Mouse (Mus musculus) forebrain, embryonic 14.5 days (tissue): ENCODE data around the gene Mcm9. TPM values are rescaled to one million over a fixed set of nuclear protein-coding genes. Genes with fewer than 3 reads are reported as not detected.
"Not testable (repeated sequence)": the region's sequence is repeated elsewhere in the genome, so short reads cannot be mapped to it uniquely, and the experiment has no call there.

ENCODE experiments used
- ATAC-seq: fragments of 200-750 bp; cut with Nextera tagmentation; 2 replicates; pipeline ENCODE4 v1.8.0; 2017; ENCODE audit warnings: mild to moderate bottlenecking, moderate library complexity
- DNase-seq: peaks from one replicate; pipeline ENCODE4 v3.0.0-alpha.2; 2015; ENCODE audit warnings: low spot score
- H3K27ac ChIP-seq: fragments of 300-500 bp; sonication (generic); 2 replicates; pipeline ENCODE4 v1.5.1; 2014; ENCODE audit warnings: low read depth, mild to moderate bottlenecking, control low read depth, low read length, moderate library complexity
- H3K27me3 ChIP-seq: fragments of 300-500 bp; sonication (generic); replicated peaks from 2 replicates; pipeline ENCODE4 v1.6.1; 2014; ENCODE audit warnings: low read length, control low read depth, mixed read lengths; ENCODE audit not compliant: control insufficient read depth, insufficient read depth
- H3K36me3 ChIP-seq: fragments of 300-500 bp; sonication (generic); 2 replicates; pipeline ENCODE4 v1.6.1; 2014; ENCODE audit warnings: low read length, control low read depth; ENCODE audit not compliant: control insufficient read depth, insufficient read depth
- H3K4me1 ChIP-seq: fragments of 300-500 bp; sonication (generic); 2 replicates; pipeline ENCODE4 v1.6.1; 2014; ENCODE audit warnings: antibody characterized with exemption, low read length, control low read depth; ENCODE audit not compliant: control insufficient read depth, insufficient read depth
- H3K4me2 ChIP-seq: fragments of 300-500 bp; sonication (generic); 2 replicates; pipeline ENCODE4 v1.6.1; 2014; ENCODE audit warnings: mild to moderate bottlenecking, control low read depth, low read length
- H3K4me3 ChIP-seq: fragments of 300-500 bp; sonication (generic); 2 replicates; pipeline ENCODE4 v1.5.1; 2014; ENCODE audit warnings: low read depth, low read length, control low read depth
- H3K9ac ChIP-seq: fragments of 300-500 bp; sonication (generic); 2 replicates; pipeline ENCODE4 v1.6.1; 2014; ENCODE audit warnings: mild to moderate bottlenecking, low read length, control low read depth, moderate library complexity
- H3K9me3 ChIP-seq: fragments of 300-500 bp; sonication (generic); replicated peaks from 2 replicates; pipeline ENCODE4 v1.6.1; 2016; ENCODE audit warnings: low read length, control low read depth, mixed read lengths; ENCODE audit not compliant: control insufficient read depth
- WGBS: fragments of 180-500 bp; shearing (Covaris S2); extraction: QIAGEN DNeasy Blood & Tissue Kit; methylation state at CpG from one replicate; pipeline ENCODE4 v1.1.7; 2014; 5-methylcytosine and 5-hydroxymethylcytosine counted together
- polyA plus RNA-seq: library from polyadenylated mRNA; unstranded; fragments of >200 nt; fragmentation: Nextera tagmentation; extraction: Ambion mirVana; gene quantifications from 2 replicates; pipeline ENCODE4 v1.2.1, GENCODE M21; 2014

Gene Mcm9
- 9.1 and 11.6 TPM in 2 replicates for polyA plus RNA-seq

DNA sequence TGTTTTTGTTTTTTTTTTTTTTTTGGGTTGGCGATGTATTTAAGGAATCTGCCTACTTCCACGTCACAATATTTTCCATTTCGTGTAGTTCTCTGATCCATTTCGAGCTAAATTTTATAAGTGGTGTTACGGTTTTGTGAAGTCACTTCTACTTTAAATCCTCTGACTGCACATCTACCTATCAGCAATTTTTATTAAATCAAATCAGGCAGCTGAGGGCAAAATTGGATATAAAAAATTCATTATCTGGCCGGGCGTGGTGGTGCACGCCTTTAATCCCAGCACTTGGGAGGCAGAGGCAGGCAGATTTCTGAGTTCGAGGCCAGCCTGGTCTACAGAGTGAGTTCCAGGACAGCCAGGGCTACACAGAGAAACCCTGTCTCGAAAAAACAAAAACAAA, at the start of gene Mcm9:
Mcm9 (minus strand) TSS at position 101 of the 400 bp plus-strand sequence.
- 57% methylated on average over 10 of the region's 10 CpGs for WGBS
- DNase-seq, H3K27me3 ChIP-seq, H3K4me1 ChIP-seq, ATAC-seq, H3K36me3 ChIP-seq, H3K9me3 ChIP-seq: not testable (repeated sequence)
- Histone ChIP-seq H3K9ac (peak within 1 kb of the TSS; percentile 69), H3K4me2 (peak within 1 kb of the TSS; percentile 47), H3K27ac (peak within 1 kb of the TSS; percentile 87), H3K4me3 (peak within 1 kb of the TSS; percentile 75)

- Histone ChIP-seq H3K4me2 (no peak overlapping the region), H3K4me3 (no peak overlapping the region), H3K4me1 (no peaks in the 10 kb centered on the region), H3K9ac (no peak overlapping the region), H3K27me3 (no peaks in the 10 kb centered on the region), H3K9me3 (no peaks in the 10 kb centered on the region), H3K36me3 (no peaks in the 10 kb centered on the region), H3K27ac (no peak overlapping the region)
- ATAC-seq = no peak
- DNase-seq = no peak
- 84% methylated on average over 4 of the region's 4 CpGs for whole genome bisulfite sequencing
These were observed 31.5 kb upstream of the Mcm9 start for GRCm38 (mm10) chr10:53661788-53662187.

GRCm38 (mm10) chr10:53654239-53654638, 24.0 kb upstream of the Mcm9 start:
- not testable (repeated sequence) for H3K36me3 ChIP-seq, H3K27me3 ChIP-seq, H3K4me2 ChIP-seq, H3K27ac ChIP-seq, H3K4me3 ChIP-seq, H3K4me1 ChIP-seq, DNase-seq, ATAC-seq, H3K9me3 ChIP-seq, H3K9ac ChIP-seq
- 84% methylated on average over 5 of the region's 5 CpGs for WGBS

- Histone ChIP-seq H3K27me3 (no peaks in the 10 kb centered on the region), H3K9ac (no peak overlapping the region), H3K4me1 (no peaks in the 10 kb centered on the region), H3K27ac (no peak overlapping the region), H3K4me3 (no peak overlapping the region), H3K9me3 (no peaks in the 10 kb centered on the region), H3K36me3 (no peaks in the 10 kb centered on the region), H3K4me2 (no peak overlapping the region)
- WGBS = 81% methylated on average over 2 of the region's 2 CpGs
- ATAC-seq = no peak
- DNase-seq = no peak
These were observed 20.4 kb upstream of the Mcm9 start for GRCm38 (mm10) chr10:53650683-53651082.

DNA sequence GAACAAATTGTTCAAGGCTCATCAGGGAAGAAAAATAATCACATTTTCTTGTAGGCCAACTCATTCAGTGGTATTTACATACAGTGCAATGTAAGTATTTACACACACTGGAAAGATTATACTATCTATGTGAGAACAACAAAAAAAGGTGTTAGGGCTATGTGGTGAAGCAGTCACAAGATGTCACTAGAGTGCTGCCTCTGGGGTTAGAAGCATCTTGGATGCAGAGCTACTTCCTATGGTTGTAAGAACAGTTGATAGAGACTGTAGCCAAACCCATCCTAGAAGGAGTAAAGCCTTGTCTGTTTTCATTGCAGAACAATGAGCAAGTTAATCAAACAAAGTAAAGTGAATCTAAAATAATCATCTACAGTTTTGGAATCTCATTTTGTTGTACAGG, 11.3 kb upstream of the Mcm9 start:
- no peak overlapping the region for H3K27ac ChIP-seq
- no peak overlapping the region for H3K9ac ChIP-seq
- no peak overlapping the region for H3K4me2 ChIP-seq
- no peaks in the 10 kb centered on the region for H3K27me3 ChIP-seq
- DNase-seq (peak; percentile 70), ATAC-seq (peak; percentile 57; the same call in 1 of the 2 replicates)
- no peaks in the 10 kb centered on the region for H3K4me1 ChIP-seq
- H3K4me3 ChIP-seq = no peak overlapping the region
- H3K36me3 ChIP-seq = no peaks in the 10 kb centered on the region
- H3K9me3 ChIP-seq = no peaks in the 10 kb centered on the region

DNA sequence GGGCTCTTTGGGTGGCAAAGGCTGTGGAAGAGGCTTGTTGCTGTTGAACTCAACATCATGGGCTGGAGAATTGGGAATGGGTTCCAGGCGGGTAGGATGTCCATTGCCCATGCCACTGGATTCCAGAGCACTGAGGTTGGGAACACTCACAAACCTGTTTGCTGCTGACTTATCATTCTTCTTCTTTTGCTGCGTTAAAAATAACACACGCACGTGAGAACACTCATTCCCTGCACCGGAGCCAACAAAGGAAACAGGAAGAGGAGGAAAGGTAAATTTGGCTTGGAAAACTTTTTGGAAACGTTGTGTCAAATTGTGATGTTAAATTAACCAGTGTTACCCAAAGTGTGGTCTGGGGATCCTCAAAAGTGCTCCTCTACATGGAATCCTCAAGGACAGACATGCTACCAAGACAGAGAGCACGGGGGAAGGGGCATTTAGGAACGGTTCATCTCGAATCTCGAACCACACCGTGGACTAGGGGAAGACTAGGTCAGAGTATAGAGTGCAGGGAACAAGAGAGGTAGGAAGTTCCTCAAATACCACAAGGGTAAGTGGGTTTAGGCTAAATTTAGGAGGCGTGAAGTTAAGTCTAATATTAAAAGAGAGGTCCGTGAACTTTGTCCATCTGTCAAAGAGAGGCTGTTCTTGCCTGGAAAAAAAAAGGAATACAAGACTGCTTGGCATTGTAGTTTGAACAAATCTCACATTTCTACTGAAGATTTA, 5.2 kb upstream of the Mcm9 start:
- DNase-seq = no peak
- ATAC-seq = no peak
- 89% methylated on average over 13 of the region's 13 CpGs for WGBS

GRCm38 (mm10) chr10:53634160-53634559, 3.9 kb upstream of the Mcm9 start:
- Histone ChIP-seq H3K36me3 (no peaks in the 10 kb centered on the region), H3K27ac (no peak overlapping the region), H3K9ac (no peak overlapping the region), H3K9me3 (no peaks in the 10 kb centered on the region), H3K27me3 (no peaks in the 10 kb centered on the region), H3K4me2 (no peak overlapping the region), H3K4me1 (no peaks in the 10 kb centered on the region), H3K4me3 (no peak overlapping the region)
- no peak for ATAC-seq
- no peak for DNase-seq
- 65% methylated on average over 10 of the region's 10 CpGs for WGBS

More for the DNA sequence above, 5.2 kb upstream of the Mcm9 start:
- no peaks in the 10 kb centered on the region for H3K9me3 ChIP-seq
- no peaks in the 10 kb centered on the region for H3K27me3 ChIP-seq
- H3K4me2 ChIP-seq = no peak overlapping the region
- no peak overlapping the region for H3K4me3 ChIP-seq
- H3K9ac ChIP-seq = no peak overlapping the region
- no peaks in the 10 kb centered on the region for H3K4me1 ChIP-seq
- H3K36me3 ChIP-seq = no peaks in the 10 kb centered on the region
- no peak overlapping the region for H3K27ac ChIP-seq

DNA sequence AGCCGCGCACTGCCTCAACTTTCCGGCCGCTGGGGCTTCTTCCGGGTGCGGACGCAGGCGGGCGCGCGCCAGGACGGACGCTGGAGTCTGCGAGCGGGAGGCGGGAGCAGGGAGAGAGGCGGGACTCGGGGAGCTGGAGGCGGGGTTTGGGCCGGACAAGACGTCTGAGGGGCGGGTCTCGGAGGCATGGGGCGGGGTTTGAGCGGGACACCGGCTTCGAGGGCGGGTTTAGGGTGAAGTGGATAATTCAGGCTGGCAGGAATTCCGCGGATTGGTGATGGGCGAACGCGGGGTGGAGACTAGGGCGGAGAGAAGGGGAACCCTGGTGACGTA, 355 bp downstream of the Mcm9 start:
- peak; percentile 99 for DNase-seq
- H3K27me3 ChIP-seq = no peaks in the 10 kb centered on the region
- H3K4me3 ChIP-seq = peak overlapping the region; percentile 75
- peak overlapping the region; percentile 69 for H3K9ac ChIP-seq
- H3K9me3 ChIP-seq = no peaks in the 10 kb centered on the region
- H3K36me3 ChIP-seq = no peaks in the 10 kb centered on the region
- H3K4me2 ChIP-seq = peak overlapping the region; percentile 47
- peaks cover 2% of the 10 kb centered on the region; the same call in 1 of the 2 replicates for H3K4me1 ChIP-seq
- H3K27ac ChIP-seq = peak overlapping the region; percentile 87
- peak; percentile 95 for ATAC-seq
- WGBS = under 1% methylated on average over 35 of the region's 35 CpGs

DNA sequence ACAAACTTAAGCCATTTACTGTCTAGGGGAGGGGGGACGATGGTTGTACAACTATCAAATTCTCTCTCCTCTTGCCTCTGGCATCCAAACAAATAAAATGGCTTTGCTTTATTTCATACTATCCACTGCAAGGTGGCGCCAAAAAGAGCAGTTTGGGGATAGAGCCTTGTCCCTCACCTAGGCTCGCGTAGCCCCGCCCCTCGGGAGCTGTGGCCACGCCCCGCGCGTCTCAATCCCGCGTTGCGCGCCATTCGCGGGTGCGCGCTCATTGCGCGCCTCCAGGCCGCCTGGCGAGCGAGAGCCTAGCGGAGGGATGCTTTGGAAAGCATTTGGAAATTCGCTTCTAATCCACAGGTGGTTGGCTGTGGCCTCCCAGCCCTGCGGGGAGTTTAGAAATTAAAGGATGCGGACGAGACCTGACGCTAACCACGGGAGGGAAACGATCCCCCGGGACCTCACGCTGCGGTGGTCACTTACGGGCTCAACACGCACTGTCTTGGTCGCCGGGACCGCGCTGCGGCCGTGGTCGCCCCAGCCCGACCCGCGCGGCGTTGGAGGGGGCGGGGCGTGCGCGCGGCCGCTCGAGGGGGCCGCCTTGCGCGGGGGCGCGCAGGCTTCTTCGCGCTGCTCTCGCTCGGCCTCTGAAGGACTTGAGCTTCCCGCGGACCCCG, 857 bp downstream of the Mcm9 start:
- Histone ChIP-seq H3K27me3 (no peaks in the 10 kb centered on the region), H3K9me3 (no peaks in the 10 kb centered on the region), H3K27ac (peak overlapping the region; percentile 87), H3K9ac (peak overlapping the region; percentile 69), H3K4me1 (peaks cover 2% of the 10 kb centered on the region; the same call in 1 of the 2 replicates), H3K4me3 (peak overlapping the region; percentile 75), H3K4me2 (peak overlapping the region; percentile 47), H3K36me3 (no peaks in the 10 kb centered on the region)
- ATAC-seq (peak; percentile 85), DNase-seq (peak; percentile 94)
- under 1% methylated on average over 67 of the region's 67 CpGs for WGBS
